Mouse (Mus musculus) urinary bladder, adult 2 months (tissue): ENCODE measurements around the gene Adm. TPM values are rescaled to one million over a fixed set of nuclear protein-coding genes. Genes with fewer than 3 reads are reported as not detected.
A peak's percentile ranks its signal among the peaks of the same experiment; 100 is the strongest.
"Not testable (repeated sequence)": the region's sequence is repeated elsewhere in the genome, so short reads cannot be mapped to it uniquely, and the experiment has no call there.

ENCODE experiments used
- DNase-seq: peaks from one replicate; pipeline ENCODE4 v3.0.0; 2022; ENCODE audit warnings: low spot score
- polyA plus RNA-seq: library from polyadenylated mRNA; depleted of rRNA; stranded (reverse); fragments of >200 nt; gene quantifications from 2 replicates; pipeline ENCODE4 v1.2.3, GENCODE M21; 2012; rRNA removed

Adm gene
- polyA plus RNA-seq, result 17.4 and 19.3 TPM in 2 replicates

- peak; percentile 76 for DNase-seq
Observed at GRCm38 (mm10) chr7:110627486-110628272, at the start of gene Adm. Adm (plus strand) TSS chr7:110627661.

DNA sequence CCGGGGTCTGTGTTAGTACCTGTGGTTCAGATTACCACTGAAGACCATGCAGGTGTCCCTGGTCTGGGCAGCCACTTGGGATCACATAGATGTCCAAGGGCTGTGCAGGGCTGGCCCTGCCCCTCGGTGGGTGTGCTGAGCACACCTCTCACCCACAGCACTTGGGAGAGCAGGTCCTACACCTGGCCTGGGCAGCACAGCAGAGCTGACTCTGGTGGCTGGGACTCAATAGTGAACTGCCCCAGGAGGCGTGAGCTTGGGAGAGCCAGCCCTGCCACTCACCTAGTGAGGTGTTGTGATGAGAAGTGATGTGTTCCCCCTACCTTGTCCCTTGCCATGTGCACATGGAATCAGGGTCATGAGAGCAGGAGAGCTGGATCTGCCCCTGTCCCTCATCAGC, 43.8 kb upstream of the Adm start:
- DNase-seq, result no peak

- no peak for DNase-seq
Observed at GRCm38 (mm10) chr7:110584159-110584558, 43.3 kb upstream of the Adm start.

DNA sequence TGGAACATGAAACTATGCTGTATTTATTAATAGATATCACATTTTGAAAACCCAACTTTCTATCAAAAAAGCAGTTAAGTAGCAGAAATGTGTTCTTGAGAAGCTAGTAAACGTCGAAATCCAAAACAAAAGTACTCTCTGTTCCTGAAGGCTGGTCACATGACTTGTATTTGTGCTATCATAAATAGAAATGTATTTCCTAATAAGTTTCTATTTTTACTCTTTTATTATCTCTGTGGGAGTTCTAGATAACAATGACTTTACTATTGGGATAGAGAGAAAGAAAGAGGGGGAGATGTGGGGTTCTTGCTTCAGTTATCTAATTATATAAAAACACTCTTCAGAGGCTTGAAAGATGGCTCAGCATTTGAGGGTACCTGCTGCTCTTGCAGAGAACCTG, 42.2 kb upstream of the Adm start:
- no peak for DNase-seq

DNA sequence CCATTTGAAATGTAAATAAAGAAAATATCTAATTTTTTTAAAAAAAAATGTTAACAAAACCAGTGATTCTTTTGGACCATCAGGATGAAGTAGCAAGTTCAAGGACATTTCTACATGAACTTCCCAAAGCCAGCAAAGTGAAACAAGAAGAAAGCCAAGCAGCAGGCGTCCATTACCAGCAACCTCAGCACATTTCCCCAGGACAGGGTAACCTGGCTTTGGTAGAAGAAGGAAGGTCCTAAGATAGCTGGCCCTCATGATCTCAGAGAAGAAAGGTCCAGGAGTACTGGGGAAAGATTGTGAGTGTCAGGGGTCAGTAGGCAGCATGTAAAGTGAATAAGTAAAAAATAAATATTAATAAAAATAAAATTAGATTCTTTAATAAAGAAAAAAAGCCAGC, 39.7 kb upstream of the Adm start:
- DNase-seq, result no peak

- not testable (repeated sequence) for DNase-seq
Observed at GRCm38 (mm10) chr7:110593991-110594390, 33.5 kb upstream of the Adm start.

DNA sequence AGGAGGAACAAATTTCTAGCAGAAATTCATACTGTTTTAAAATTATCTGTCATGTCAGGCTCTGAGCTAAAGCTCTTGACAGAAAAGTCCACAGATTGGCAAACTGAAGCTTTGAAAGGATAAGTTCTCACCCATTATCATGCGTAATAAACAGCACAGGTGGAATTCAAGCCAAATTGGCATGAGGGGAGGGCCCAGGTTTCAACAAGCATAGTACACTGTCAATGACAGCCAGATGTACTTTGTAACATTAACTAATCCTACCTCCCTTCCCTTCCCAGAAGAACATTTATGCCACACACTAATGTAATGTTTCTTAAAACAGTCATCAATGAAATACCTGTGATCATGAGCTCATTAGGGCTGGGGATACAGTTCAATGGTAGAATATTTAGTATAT, 30.3 kb upstream of the Adm start:
- no peak for DNase-seq

GRCm38 (mm10) chr7:110605476-110605875, 22.0 kb upstream of the Adm start:
- DNase-seq, result no peak

DNA sequence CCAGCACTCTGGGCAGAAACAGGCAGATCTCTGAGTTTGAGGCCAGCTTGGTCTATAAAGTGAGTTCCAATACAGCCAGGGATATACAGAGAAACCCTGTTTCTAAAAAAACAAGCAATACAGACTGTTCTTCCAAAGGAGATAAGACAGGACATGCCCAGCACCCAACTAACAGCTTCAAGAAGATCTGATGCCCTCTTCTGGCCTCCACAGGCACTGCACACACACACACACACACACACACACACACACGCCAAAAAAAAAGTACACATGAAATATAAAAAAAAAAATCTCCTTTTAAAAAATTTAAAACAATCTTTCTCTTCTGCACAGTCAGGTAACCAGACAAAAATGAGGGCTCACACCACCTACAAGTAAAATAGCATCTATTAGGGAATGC, 20.6 kb upstream of the Adm start:
- DNase-seq, result no peak

DNA sequence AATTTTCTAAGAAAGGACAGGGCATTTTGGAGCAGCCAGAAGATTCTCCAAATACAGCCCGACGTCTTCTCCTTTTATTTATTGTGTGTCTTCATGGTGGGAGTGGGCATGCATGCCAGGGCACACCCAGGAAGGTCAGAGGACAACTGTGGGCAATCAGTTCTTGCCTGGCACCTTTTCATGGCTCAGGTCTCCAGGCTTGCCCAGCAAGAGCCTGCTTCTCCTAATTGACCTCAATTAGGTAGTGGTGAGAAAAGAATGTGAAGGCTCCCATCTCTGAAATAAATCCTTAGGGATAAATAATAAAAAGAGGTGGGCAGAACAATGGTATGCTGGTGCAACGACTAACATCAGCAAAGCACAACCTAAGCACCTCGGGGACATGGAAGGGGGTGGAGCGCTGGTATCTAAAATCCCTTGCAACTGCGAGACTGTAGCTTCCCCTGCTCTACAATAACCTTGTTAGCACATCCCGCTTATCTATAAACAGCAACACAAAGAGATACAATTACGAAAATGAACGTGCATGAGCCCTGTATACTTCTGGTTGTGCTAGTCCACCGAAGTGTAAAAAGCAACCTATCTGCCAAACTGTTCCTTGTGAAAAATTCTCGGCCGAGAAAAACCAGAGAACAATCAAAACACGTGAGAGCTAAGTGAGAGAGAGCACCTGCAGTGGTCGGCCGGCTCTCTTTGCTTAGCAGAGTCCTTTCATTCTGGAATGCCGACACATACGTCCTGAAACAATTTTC, 13.9 kb upstream of the Adm start:
- no peak for DNase-seq

DNA sequence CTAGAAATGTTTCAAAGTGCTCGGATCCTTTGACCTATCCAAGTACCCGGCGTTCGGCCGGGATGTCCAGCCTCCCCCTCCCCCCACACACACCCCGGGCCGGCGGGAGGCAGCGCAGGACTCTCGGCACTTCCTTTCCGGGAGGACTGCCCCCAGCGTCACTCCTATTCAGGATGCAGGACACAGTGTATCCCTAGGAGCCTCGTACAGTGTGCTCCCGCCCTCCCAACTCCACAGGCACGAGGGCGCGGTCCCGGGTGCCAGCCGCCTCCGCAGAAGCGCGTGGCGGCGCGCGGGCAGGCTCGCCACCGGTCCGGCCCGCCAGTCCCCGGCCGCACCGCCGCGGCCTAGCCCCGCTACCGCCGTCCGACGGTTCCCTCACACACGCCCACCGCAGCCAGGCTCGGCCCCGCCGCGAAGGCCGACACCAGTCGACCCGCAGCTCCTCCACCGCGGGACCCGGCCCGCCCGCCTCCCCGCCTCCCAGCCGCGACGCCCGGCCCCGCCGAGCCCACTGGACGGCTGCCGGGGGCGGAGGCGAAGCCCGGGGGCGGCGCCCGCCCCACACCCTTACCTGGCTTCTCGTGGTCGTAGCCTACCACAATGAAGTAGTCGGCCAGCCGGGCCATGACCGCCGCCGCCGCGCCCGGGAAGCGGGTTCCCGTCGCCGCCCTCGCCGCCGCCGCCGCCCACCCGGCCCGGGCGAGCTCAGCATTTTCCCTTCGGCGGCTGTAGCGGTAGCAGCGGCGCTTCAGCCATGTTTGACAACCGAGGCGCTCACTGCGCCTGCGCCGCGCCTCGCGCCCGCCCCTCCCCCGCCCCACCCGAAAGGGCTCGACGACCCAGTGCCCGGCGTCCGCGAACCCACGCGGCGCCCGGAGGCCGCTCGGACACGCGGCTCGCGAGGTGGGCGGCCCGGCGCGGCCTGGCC, 13.1 kb upstream of the Adm start, which contains the start of gene Sbf2:
Gene Sbf2, minus strand, starts transcription at position 790 of the 931 bp plus-strand sequence.
- peak; percentile 88 for DNase-seq

GRCm38 (mm10) chr7:110615151-110615631, 12.3 kb upstream of the Adm start:
- no peak for DNase-seq

DNA sequence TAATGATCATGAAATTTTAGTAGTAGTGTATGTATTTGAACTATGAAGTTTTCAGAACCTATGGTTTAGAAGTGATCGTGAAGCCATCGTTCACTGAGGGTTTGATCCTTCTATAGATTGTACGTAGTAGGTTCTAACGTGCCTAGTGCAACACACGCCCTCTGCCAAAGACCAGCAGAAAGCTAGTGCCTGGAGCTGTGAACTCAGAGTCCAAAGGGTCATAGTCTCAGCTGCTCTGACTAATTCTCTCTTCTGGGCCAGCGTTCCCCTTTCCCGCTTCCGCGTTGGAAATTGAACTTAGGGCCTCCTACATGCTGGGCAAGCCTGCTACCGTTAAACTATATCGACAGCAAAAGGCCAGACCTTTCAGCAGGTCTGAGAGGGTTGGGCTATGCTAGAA, 11.7 kb upstream of the Adm start:
- no peak for DNase-seq

- no peak for DNase-seq
Observed at GRCm38 (mm10) chr7:110619086-110619611, 8.3 kb upstream of the Adm start.

- no peak for DNase-seq
Observed at GRCm38 (mm10) chr7:110624067-110624466, 3.4 kb upstream of the Adm start.

DNA sequence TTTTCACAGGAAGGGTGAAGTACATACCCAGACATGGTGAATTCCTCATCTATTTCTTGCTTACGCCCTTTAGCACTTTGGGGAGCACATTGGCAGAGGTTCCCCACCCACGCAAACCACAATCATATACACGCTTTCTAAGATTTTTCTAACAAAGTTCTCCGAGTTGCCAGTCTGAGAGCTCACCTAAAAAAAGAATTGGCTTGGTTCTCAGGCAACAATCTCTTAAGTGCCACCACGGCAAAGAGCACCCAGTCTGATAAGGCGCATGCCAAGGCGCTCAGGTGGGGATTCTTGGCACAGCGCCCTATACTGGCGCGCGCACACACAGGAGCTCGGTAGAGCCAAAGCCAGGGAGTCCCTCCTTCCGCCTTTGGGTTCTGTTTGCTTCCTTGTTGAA, 2.5 kb upstream of the Adm start:
- no peak for DNase-seq

DNA sequence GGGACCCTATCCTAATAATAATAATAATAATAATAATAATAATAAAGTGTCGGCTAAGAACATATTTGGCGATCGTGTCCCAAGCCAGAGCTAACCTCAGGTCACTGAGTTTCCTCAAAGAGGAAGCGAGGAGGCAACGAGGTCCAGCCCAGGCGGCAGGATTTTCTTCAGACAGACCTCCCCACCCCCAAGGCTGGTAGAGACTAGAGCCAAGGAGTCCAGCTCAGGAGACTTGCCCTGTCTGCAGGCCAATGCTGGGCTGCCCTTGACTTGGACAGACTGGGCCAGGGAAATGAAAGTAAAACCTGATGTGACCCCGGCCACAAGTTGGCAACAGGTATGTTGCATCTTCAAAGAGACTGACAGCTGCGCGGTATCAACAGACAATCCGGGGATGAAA, 2.0 kb upstream of the Adm start:
- no peak for DNase-seq

GRCm38 (mm10) chr7:110626186-110627098, 1.0 kb upstream of the Adm start:
- no peak for DNase-seq

DNA sequence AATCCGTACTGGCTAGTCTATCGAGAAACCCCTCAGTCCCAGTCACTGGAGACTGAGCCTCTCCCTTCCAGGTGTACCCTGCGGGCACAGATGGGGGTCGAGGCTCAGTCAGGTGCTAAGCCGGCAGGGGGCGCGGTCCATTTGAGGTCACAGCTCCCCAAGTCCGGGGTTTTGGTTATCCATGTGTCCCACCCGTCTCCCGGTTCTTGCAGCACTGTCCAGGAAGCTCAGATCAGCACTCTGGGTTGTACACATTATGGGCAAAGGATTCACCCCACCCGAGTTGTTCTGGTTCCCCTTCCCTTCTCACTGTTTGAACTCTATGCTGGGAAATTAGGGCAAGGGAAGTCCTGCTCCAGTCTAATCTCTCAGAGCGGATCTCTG, 370 bp upstream of the Adm start:
- DNase-seq, result no peak

- DNase-seq, result no peak
Observed at GRCm38 (mm10) chr7:110628273-110628600, 776 bp downstream of the Adm start.
